Mouse (Mus musculus): ENCODE measurements around the gene Gjb3. TPM values are rescaled to one million over a fixed set of nuclear protein-coding genes. Genes with fewer than 3 reads are reported as not detected.

Gjb3 gene
- polyA plus RNA-seq, 1 experiment from 2014 or later, result 0.38 TPM

DNA sequence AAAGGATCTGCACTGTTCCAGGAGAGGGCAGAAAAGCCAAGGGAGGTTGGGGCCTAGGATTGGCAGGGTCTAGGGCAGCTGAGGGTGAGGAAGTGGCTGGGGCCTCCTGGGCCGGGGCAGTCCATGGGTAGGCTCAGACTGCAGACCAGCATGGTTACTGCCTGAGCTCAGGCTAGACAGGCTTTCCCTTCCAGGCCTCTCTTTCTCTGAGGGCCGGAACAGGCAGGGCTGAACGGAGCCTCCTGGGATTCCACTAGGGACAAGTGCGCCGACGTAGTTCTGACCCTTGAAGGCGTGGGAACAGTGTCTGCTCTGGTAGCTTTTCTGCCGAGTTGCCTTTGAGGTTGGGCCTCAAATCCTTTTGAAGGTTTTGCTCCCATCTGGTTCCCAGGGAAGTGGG is 14.9 kb downstream of the Gjb3 start:
- DNase-seq (no peak), ATAC-seq (ENCODE audit: low FRiP score, low TSS enrichment) (no peak)
- WGBS, result 75% methylated on average over 8 of the region's 8 CpGs

DNA sequence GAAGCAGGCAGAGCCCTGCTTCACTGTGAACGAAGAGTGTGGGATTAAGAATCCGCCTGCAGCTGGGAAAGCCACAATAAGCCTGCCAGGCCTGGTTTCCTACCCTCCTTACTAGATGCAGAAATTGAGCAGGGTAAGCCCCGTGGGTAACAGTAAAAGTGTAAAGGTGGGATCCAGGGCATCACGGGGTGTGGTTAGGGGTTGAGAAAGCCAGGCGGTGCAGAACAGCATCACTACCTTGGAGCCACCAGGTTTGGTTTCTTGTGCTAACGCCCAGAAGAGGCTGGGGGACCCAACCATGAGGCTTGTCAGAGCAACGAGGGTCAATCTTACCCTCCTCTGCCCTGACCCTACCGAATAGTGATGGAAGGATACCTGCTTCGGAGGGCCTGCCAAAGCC is 16.1 kb downstream of the Gjb3 start:
- 45% methylated on average over 9 of the region's 9 CpGs for WGBS
- Histone ChIP-seq H3K27ac (replicated peaks; ENCODE audit: low read depth, low read length) (no peak overlapping the region), H3K4me2 (ENCODE audit: low read length) (peak overlapping the region; percentile 88), H3K36me3 (ENCODE audit: control insufficient read depth, insufficient read depth, low read length) (no peaks in the 10 kb centered on the region), H3K4me3 (replicated peaks; ENCODE audit: low read depth, low read length) (0 out of 2 replicates have a peak overlapping the region, but pooled peaks have one; percentile 46), H3K27me3 (ENCODE audit: control insufficient read depth, insufficient read depth, low read length) (no peaks in the 10 kb centered on the region), H3K4me1 (ENCODE audit: control insufficient read depth, insufficient read depth, low read length) (peaks cover 13% of the 10 kb centered on the region), H3K9me3 (ENCODE audit: control insufficient read depth, low read length) (no peaks in the 10 kb centered on the region), H3K9ac (replicated peaks; ENCODE audit: low read length) (peak overlapping the region; percentile 65; the same call in 1 of the 2 replicates)
- DNase-seq (peak; percentile 24), ATAC-seq (ENCODE audit: low FRiP score, low TSS enrichment) (no peak)

More for the DNA sequence above, 14.9 kb downstream of the Gjb3 start:
- H3K9ac ChIP-seq (replicated peaks; ENCODE audit: low read length), result no peak overlapping the region
- H3K4me3 ChIP-seq (replicated peaks; ENCODE audit: low read depth, low read length), result no peak overlapping the region
- no peaks in the 10 kb centered on the region for H3K36me3 ChIP-seq (ENCODE audit: control insufficient read depth, insufficient read depth, low read length)
- H3K27ac ChIP-seq (replicated peaks; ENCODE audit: low read depth, low read length), result no peak overlapping the region
- peaks cover 13% of the 10 kb centered on the region for H3K4me1 ChIP-seq (ENCODE audit: control insufficient read depth, insufficient read depth, low read length)
- H3K27me3 ChIP-seq (ENCODE audit: control insufficient read depth, insufficient read depth, low read length), result no peaks in the 10 kb centered on the region
- no peaks in the 10 kb centered on the region for H3K9me3 ChIP-seq (ENCODE audit: control insufficient read depth, low read length)
- H3K4me2 ChIP-seq (ENCODE audit: low read length), result no peak overlapping the region

DNA sequence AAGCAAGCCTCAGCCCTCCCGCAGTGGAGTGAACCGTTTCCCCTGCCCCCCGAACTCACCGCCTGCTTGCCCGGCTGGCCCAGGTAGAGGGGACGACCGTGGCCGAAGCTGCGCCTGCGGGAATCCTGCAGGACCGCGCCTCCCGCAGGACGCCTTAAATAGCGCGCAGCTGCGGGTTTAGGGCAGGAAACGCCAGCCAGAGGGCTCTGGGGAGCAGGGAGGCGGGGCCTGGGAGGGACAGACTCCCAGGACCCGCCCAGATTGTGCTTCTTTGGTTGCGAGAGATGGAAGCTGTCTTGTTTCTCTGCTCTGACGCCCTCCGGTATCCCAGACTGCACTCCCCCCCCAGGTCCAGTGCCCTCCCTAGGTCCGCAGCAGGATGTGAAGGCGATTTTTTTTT is 16.8 kb downstream of the Gjb3 start, which contains the start of gene Gja4:
Gene Gja4, minus strand, starts transcription at position 179 of the 400 bp plus-strand sequence.
- Histone ChIP-seq H3K27me3 (ENCODE audit: control insufficient read depth, insufficient read depth, low read length) (no peaks in the 10 kb centered on the region), H3K4me1 (ENCODE audit: control insufficient read depth, insufficient read depth, low read length) (peaks cover 13% of the 10 kb centered on the region), H3K9ac (replicated peaks; ENCODE audit: low read length) (peak within 1 kb of the TSS; percentile 65), H3K27ac (replicated peaks; ENCODE audit: low read depth, low read length) (no peak within 1 kb of the TSS), H3K36me3 (ENCODE audit: control insufficient read depth, insufficient read depth, low read length) (no peaks in the 10 kb centered on the region), H3K4me2 (ENCODE audit: low read length) (peak within 1 kb of the TSS; percentile 88), H3K9me3 (ENCODE audit: control insufficient read depth, low read length) (no peaks in the 10 kb centered on the region), H3K4me3 (replicated peaks; ENCODE audit: low read depth, low read length) (peak within 1 kb of the TSS; percentile 46)
- DNase-seq, result peak; percentile 89
- peak; percentile 53; the same call in 1 of the 2 replicates for ATAC-seq (ENCODE audit: low FRiP score, low TSS enrichment)
- under 1% methylated on average over 25 of the region's 25 CpGs for WGBS

DNA sequence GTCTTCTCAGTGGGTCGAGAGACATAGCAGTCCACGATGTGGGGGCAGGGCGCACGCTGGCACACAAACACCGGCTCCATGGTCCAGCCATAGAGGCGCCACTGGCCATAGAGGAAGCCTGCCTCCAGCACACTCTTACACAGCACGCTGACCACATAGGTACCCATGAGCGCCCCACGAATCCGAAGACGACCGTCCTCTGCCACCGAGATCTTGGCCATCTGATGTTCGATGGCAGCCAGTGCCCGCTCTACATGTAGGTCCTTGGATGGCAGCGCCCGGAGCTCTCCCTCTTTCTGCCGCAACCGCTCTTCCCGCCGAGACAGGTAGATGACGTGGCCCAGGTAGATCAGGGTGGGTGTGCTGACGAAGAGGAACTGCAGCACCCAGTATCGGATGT is 18.3 kb downstream of the Gjb3 start:
- H3K4me2 ChIP-seq (ENCODE audit: low read length), result 0 out of 2 replicates have a peak overlapping the region, but pooled peaks have one; percentile 2
- no peaks in the 10 kb centered on the region for H3K9me3 ChIP-seq (ENCODE audit: control insufficient read depth, low read length)
- no peak for ATAC-seq (ENCODE audit: low FRiP score, low TSS enrichment)

DNA sequence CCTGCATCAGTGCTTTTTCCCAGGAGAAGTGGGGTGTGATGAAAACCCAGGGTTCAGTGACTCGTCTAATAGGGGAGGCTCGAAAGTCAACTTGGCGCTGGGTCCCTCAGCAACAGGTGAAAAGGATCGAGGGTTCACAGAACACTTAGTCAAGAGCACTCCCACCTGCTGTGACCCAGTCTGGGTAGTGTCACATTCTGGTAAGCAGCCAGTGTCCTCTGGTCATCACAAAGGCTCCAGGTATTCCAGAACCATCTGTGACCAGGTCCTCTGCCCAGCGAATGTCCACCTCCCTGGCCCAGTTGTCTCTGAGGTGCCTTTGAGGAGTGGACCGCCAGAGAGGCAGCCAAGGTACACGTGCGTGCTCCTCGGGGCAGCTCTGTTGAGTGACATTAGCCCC is 19.1 kb downstream of the Gjb3 start:
- Histone ChIP-seq H3K27me3 (ENCODE audit: control insufficient read depth, insufficient read depth, low read length) (no peaks in the 10 kb centered on the region), H3K27ac (replicated peaks; ENCODE audit: low read depth, low read length) (no peak overlapping the region), H3K4me1 (ENCODE audit: control insufficient read depth, insufficient read depth, low read length) (peaks cover 13% of the 10 kb centered on the region), H3K9me3 (ENCODE audit: control insufficient read depth, low read length) (no peaks in the 10 kb centered on the region), H3K9ac (replicated peaks; ENCODE audit: low read length) (no peak overlapping the region), H3K4me3 (replicated peaks; ENCODE audit: low read depth, low read length) (no peak overlapping the region), H3K36me3 (ENCODE audit: control insufficient read depth, insufficient read depth, low read length) (no peaks in the 10 kb centered on the region), H3K4me2 (ENCODE audit: low read length) (no peak overlapping the region)
- 59% methylated on average over 9 of the region's 9 CpGs for WGBS
- DNase-seq (no peak), ATAC-seq (ENCODE audit: low FRiP score, low TSS enrichment) (no peak)

More for the DNA sequence above, 18.3 kb downstream of the Gjb3 start:
- WGBS, result 65% methylated on average over 24 of the region's 24 CpGs
- Histone ChIP-seq H3K36me3 (ENCODE audit: control insufficient read depth, insufficient read depth, low read length) (no peaks in the 10 kb centered on the region), H3K4me1 (ENCODE audit: control insufficient read depth, insufficient read depth, low read length) (peaks cover 13% of the 10 kb centered on the region), H3K9ac (replicated peaks; ENCODE audit: low read length) (no peak overlapping the region), H3K27ac (replicated peaks; ENCODE audit: low read depth, low read length) (no peak overlapping the region), H3K27me3 (ENCODE audit: control insufficient read depth, insufficient read depth, low read length) (no peaks in the 10 kb centered on the region), H3K4me3 (replicated peaks; ENCODE audit: low read depth, low read length) (no peak overlapping the region)
- DNase-seq, result no peak

DNA sequence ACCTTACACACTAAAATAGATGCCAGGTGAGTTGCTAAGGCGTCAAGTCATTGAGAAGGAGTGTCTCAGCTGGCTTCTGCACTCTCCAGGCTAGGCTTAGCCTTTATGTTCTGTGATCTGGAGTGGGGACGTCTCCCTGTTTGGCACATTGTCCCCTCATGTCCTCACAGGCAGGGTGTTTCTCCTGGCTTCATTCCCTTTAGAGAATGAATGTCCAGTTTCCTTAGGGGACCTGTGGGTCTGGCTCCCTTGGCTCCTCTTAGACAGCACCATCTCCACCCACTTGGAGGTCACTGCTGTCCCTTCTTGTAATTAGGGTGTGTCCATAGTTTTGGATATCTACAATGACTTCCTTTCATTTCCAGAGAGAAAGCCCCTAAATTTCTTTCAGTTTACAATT is 23.7 kb downstream of the Gjb3 start:
- DNase-seq (no peak), ATAC-seq (ENCODE audit: low FRiP score, low TSS enrichment) (no peak)
- Histone ChIP-seq H3K9me3 (ENCODE audit: control insufficient read depth, low read length) (no peaks in the 10 kb centered on the region), H3K9ac (replicated peaks; ENCODE audit: low read length) (no peak overlapping the region), H3K27ac (replicated peaks; ENCODE audit: low read depth, low read length) (no peak overlapping the region), H3K4me1 (ENCODE audit: control insufficient read depth, insufficient read depth, low read length) (no peaks in the 10 kb centered on the region), H3K36me3 (ENCODE audit: control insufficient read depth, insufficient read depth, low read length) (no peaks in the 10 kb centered on the region), H3K27me3 (ENCODE audit: control insufficient read depth, insufficient read depth, low read length) (no peaks in the 10 kb centered on the region), H3K4me3 (replicated peaks; ENCODE audit: low read depth, low read length) (no peak overlapping the region), H3K4me2 (ENCODE audit: low read length) (no peak overlapping the region)
- 61% methylated on average over 2 of the region's 2 CpGs for WGBS

DNA sequence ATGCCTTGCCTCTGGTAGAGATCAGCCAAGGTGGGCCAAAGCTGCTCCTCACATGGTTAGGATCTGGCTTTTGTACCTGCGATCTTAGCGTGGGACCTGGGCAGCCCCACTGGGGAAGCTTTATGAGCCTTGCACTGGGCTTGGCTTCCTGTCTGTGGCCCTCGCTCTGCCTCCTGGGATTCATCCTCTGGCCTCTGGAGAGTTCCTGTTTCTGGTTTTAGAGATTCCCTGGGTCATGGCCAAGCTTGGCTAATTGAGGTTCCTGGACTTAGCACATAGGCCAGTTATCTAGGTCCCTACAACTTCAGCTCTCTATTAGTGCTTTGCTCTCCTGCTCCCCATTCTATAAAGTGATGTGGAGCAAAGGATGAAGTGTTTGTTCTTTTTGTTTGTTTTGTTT is 26.8 kb downstream of the Gjb3 start:
- Histone ChIP-seq H3K4me3 (replicated peaks; ENCODE audit: low read depth, low read length) (no peak overlapping the region), H3K36me3 (ENCODE audit: control insufficient read depth, insufficient read depth, low read length) (no peaks in the 10 kb centered on the region), H3K9ac (replicated peaks; ENCODE audit: low read length) (no peak overlapping the region), H3K4me2 (ENCODE audit: low read length) (no peak overlapping the region), H3K9me3 (ENCODE audit: control insufficient read depth, low read length) (no peaks in the 10 kb centered on the region), H3K27me3 (ENCODE audit: control insufficient read depth, insufficient read depth, low read length) (no peaks in the 10 kb centered on the region), H3K27ac (replicated peaks; ENCODE audit: low read depth, low read length) (no peak overlapping the region), H3K4me1 (ENCODE audit: control insufficient read depth, insufficient read depth, low read length) (no peaks in the 10 kb centered on the region)
- ATAC-seq (ENCODE audit: low FRiP score, low TSS enrichment) (no peak), DNase-seq (no peak)
- 84% methylated on average over 3 of the region's 3 CpGs for WGBS

DNA sequence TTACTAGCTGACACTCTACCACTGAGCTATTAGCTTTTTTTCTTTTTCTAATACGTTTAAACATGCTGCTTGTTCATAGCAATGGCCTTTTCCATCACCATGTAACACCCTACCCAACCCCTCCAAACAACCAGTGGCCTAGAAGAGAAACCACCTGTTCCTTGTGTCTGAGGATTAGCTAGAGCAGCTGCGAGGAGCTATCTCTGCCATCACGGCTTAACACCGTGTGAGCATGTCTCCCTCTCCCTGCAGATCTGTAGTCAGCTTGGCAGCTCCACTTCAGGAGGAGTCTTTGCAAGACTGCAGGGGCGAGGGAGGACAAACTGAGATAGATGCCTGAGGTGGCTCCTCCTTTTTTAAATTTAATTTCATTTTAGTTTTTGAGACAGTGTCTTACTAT is 30.1 kb downstream of the Gjb3 start:
- no peaks in the 10 kb centered on the region for H3K4me1 ChIP-seq (ENCODE audit: control insufficient read depth, insufficient read depth, low read length)
- H3K27me3 ChIP-seq (ENCODE audit: control insufficient read depth, insufficient read depth, low read length), result no peaks in the 10 kb centered on the region
- H3K4me2 ChIP-seq (ENCODE audit: low read length), result no peak overlapping the region
- no peak overlapping the region for H3K27ac ChIP-seq (replicated peaks; ENCODE audit: low read depth, low read length)
- no peak overlapping the region for H3K9ac ChIP-seq (replicated peaks; ENCODE audit: low read length)
- no peaks in the 10 kb centered on the region for H3K9me3 ChIP-seq (ENCODE audit: control insufficient read depth, low read length)
- ATAC-seq (ENCODE audit: low FRiP score, low TSS enrichment) (no peak), DNase-seq (no peak)
- H3K36me3 ChIP-seq (ENCODE audit: control insufficient read depth, insufficient read depth, low read length), result no peaks in the 10 kb centered on the region
- H3K4me3 ChIP-seq (replicated peaks; ENCODE audit: low read depth, low read length), result no peak overlapping the region
- 72% methylated on average over 5 of the region's 5 CpGs for WGBS

DNA sequence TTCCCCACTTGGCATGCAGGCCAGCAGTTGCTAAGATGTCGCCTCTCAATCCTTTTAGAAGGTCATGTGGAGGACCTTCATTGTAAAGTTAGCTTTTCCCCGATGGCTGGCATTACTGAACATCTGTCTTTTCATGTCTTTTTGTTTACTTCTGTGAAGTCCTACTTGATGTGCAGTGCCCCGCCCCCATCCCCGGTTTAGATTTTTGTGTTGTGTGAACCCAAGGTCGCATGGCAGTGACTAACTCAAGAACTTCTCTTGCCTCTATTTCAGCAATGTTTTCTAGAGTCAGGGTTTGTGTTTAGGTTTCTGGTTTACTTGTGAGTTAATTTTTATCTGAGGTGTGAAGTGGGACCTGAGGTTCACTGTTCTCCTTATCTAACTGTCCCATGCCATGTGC is 38.0 kb downstream of the Gjb3 start:
- Histone ChIP-seq H3K27me3 (ENCODE audit: control insufficient read depth, insufficient read depth, low read length) (no peaks in the 10 kb centered on the region), H3K4me2 (ENCODE audit: low read length) (no peak overlapping the region), H3K4me1 (ENCODE audit: control insufficient read depth, insufficient read depth, low read length) (no peaks in the 10 kb centered on the region), H3K9ac (replicated peaks; ENCODE audit: low read length) (no peak overlapping the region), H3K4me3 (replicated peaks; ENCODE audit: low read depth, low read length) (no peak overlapping the region), H3K36me3 (ENCODE audit: control insufficient read depth, insufficient read depth, low read length) (no peaks in the 10 kb centered on the region), H3K9me3 (ENCODE audit: control insufficient read depth, low read length) (no peaks in the 10 kb centered on the region), H3K27ac (replicated peaks; ENCODE audit: low read depth, low read length) (no peak overlapping the region)
- 72% methylated on average over 5 of the region's 5 CpGs for WGBS
- no peak for ATAC-seq (ENCODE audit: low FRiP score, low TSS enrichment)
- DNase-seq, result no peak

Measured in midbrain, embryonic 14.5 days (tissue).